Mouse (Mus musculus) forebrain, postnatal 0 days (tissue): ENCODE results near the gene Tedc2. TPM values are rescaled to one million over a fixed set of nuclear protein-coding genes. Genes with fewer than 3 reads are reported as not detected.

ENCODE experiments used
- ATAC-seq: fragments of 200-750 bp; cut with Nextera tagmentation; 2 replicates; pipeline ENCODE4 v1.8.0; 2017; ENCODE audit warnings: mild to moderate bottlenecking, moderate library complexity
- DNase-seq: peaks from one replicate; pipeline ENCODE4 v3.0.0-alpha.2; 2015
- H3K27ac ChIP-seq: fragments of 300-500 bp; sonication (generic); 2 replicates; pipeline ENCODE4 v1.5.1; 2014; ENCODE audit warnings: low read depth, mild to moderate bottlenecking, antibody characterized with exemption, low read length, moderate library complexity, mixed read lengths
- H3K27me3 ChIP-seq: fragments of 300-500 bp; sonication (generic); 2 replicates; pipeline ENCODE4 v1.6.1; 2014; ENCODE audit warnings: mild to moderate bottlenecking, low read length, mixed read lengths; ENCODE audit not compliant: insufficient read depth
- H3K36me3 ChIP-seq: fragments of 300-500 bp; sonication (generic); 2 replicates; pipeline ENCODE4 v1.6.1; 2014; ENCODE audit warnings: mild to moderate bottlenecking, moderate library complexity; ENCODE audit not compliant: insufficient read depth
- H3K4me1 ChIP-seq: fragments of 300-500 bp; sonication (generic); 2 replicates; pipeline ENCODE4 v1.6.1; 2014; ENCODE audit warnings: antibody characterized with exemption; ENCODE audit not compliant: insufficient read depth
- H3K4me2 ChIP-seq: fragments of 300-500 bp; sonication (generic); 2 replicates; pipeline ENCODE4 v1.6.1; 2014; ENCODE audit warnings: low read depth, mild to moderate bottlenecking, moderate library complexity
- H3K4me3 ChIP-seq: fragments of 300-500 bp; sonication (generic); 2 replicates; pipeline ENCODE4 v1.5.1; 2014; ENCODE audit warnings: low read depth, low read length, mixed read lengths
- H3K9ac ChIP-seq: fragments of 300-500 bp; sonication (generic); 2 replicates; pipeline ENCODE4 v1.6.1; 2014; ENCODE audit warnings: mild to moderate bottlenecking
- H3K9me3 ChIP-seq: fragments of 300-500 bp; sonication (generic); 2 replicates; pipeline ENCODE4 v1.6.1; 2016; ENCODE audit warnings: low read length
- CTCF ChIP-seq: sonication (generic); IDR thresholded peaks from 2 replicates; pipeline ENCODE4 v1.5.1; 2016; ENCODE audit warnings: antibody characterized with exemption, control low read depth, low read depth
- WGBS: fragments of 180-500 bp; shearing (Covaris S2); extraction: QIAGEN DNeasy Blood & Tissue Kit; methylation state at CpG from one replicate; pipeline ENCODE4 v1.1.7; 2014; 5-methylcytosine and 5-hydroxymethylcytosine counted together
- polyA plus RNA-seq: library from polyadenylated mRNA; unstranded; fragments of >200 nt; fragmentation: Nextera tagmentation; extraction: Ambion mirVana; gene quantifications from 2 replicates; pipeline ENCODE4 v1.2.1, GENCODE M21; 2015
- total RNA-seq: library from RNA; depleted of rRNA; stranded (reverse); fragments of >200 nt; gene quantifications from 2 replicates; pipeline ENCODE4 v1.2.3, GENCODE M21; 2014

The Tedc2 gene
- total and polyA plus RNA-seq, 2 experiments from 2014 or later, result 9.6 to 19.7 TPM

DNA sequence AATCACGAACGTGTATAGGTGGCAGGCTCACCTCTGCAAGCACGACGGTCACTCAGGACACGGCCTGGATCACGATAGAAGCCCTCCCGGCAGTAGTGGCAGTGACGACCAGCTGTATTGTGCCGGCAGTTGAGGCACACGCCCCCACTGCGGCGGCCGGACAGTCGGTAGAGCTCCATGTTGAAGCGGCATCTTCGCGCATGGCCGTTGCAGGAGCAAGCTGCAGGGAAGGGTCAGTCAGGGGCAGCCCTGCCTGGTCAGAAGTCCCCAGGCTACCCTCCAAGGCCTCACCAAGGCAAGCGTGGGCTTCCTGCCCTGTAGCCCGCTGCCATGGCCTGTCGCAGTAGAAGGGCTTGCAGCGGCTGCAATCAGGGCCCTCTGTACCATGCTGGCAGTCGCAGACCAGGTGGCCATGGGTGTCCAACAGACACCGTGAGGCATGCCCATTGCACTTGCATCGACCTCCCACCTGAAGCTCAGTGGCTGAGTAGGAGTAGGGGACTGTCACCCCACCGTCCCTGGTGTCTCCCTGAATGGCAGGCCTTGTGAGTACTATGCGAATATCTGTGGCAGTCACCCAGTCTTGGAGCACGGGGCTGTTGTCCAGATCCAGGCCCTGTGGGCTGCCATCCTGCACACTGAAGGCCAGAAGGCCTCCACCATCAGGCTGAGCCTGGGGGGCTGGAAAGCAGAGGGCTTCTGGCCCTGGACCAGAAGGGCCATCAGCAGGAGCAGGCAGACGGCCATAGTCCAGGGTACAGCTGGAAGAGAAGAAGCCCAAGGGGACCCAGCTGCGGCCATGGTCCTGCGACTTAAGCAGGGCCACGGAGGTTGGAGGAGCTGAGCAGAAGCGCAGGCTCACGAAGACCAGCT is 12.6 kb downstream of the Tedc2 start:
- ATAC-seq (no peak), DNase-seq (peak; percentile 11)
- no peaks in the 10 kb centered on the region for H3K36me3 ChIP-seq
- peaks cover 58% of the 10 kb centered on the region for H3K4me1 ChIP-seq
- WGBS, result 66% methylated on average over 34 of the region's 34 CpGs
- H3K27me3 ChIP-seq, result no peaks in the 10 kb centered on the region
- peak overlapping the region; percentile 97 for H3K4me2 ChIP-seq
- no peaks in the 10 kb centered on the region for H3K9me3 ChIP-seq
- H3K4me3 ChIP-seq, result peak overlapping the region; percentile 52
- H3K9ac ChIP-seq, result peak overlapping the region; percentile 81
- H3K27ac ChIP-seq, result no peak overlapping the region
- no peak for TF ChIP-seq CTCF

GRCm38 (mm10) chr17:24206451-24207351 is 13.9 kb downstream of the Tedc2 start:
- ATAC-seq (peak; percentile 49), DNase-seq (peak; percentile 84)
- Histone ChIP-seq H3K9ac (peak overlapping the region; percentile 79), H3K27me3 (no peaks in the 10 kb centered on the region), H3K4me3 (peak overlapping the region; percentile 65), H3K36me3 (no peaks in the 10 kb centered on the region), H3K9me3 (no peaks in the 10 kb centered on the region), H3K4me1 (peaks cover 55% of the 10 kb centered on the region), H3K4me2 (peak overlapping the region; percentile 97), H3K27ac (peak overlapping the region; percentile 76)
- TF ChIP-seq CTCF, result peak; percentile 39
- 7% methylated on average over 59 of the region's 62 CpGs for WGBS

DNA sequence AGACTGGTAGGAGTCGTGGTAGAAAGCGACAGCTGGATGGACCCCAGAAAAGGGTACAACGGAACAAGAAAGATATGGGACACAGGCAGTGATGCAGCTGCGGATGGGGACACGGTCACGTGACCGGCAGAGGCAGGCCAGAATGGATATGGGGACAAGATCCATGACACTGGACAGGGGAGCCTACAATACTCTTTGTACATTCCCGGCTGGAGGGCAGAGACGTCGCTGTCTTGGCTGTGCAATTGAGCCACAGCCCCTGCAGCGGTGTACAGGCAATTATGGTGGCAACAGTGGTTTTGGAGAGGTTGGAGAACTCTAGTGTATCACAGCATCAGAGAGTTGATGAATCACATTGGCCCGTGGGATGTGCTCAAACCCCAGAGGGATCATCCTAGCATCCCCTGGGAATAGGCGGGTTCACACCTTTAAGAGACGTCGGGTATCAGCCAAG is 14.7 kb downstream of the Tedc2 start:
- Histone ChIP-seq H3K4me1 (peaks cover 47% of the 10 kb centered on the region), H3K36me3 (no peaks in the 10 kb centered on the region), H3K4me3 (peak overlapping the region; percentile 65), H3K27me3 (no peaks in the 10 kb centered on the region), H3K9ac (peak overlapping the region; percentile 79), H3K4me2 (peak overlapping the region; percentile 97), H3K27ac (peak overlapping the region; percentile 76), H3K9me3 (no peaks in the 10 kb centered on the region)
- ATAC-seq (peak; percentile 8), DNase-seq (no peak)
- no peak for TF ChIP-seq CTCF
- 6% methylated on average over 15 of the region's 15 CpGs for WGBS

GRCm38 (mm10) chr17:24205284-24205888 is 15.3 kb downstream of the Tedc2 start, which contains the start of gene Tbc1d24:
Gene Tbc1d24, minus strand, starts transcription at chr17:24205562.
- no peaks in the 10 kb centered on the region for H3K9me3 ChIP-seq
- peak within 1 kb of the TSS; percentile 79 for H3K9ac ChIP-seq
- peak within 1 kb of the TSS; percentile 65 for H3K4me3 ChIP-seq
- H3K36me3 ChIP-seq, result no peaks in the 10 kb centered on the region
- peak; percentile 84 for ATAC-seq
- H3K4me2 ChIP-seq, result peak within 1 kb of the TSS; percentile 97
- WGBS, result under 1% methylated on average over 64 of the region's 65 CpGs
- H3K4me1 ChIP-seq, result peaks cover 45% of the 10 kb centered on the region
- DNase-seq, result peak; percentile 98
- H3K27ac ChIP-seq, result peak within 1 kb of the TSS; percentile 76
- TF ChIP-seq CTCF, result no peak
- no peaks in the 10 kb centered on the region for H3K27me3 ChIP-seq

DNA sequence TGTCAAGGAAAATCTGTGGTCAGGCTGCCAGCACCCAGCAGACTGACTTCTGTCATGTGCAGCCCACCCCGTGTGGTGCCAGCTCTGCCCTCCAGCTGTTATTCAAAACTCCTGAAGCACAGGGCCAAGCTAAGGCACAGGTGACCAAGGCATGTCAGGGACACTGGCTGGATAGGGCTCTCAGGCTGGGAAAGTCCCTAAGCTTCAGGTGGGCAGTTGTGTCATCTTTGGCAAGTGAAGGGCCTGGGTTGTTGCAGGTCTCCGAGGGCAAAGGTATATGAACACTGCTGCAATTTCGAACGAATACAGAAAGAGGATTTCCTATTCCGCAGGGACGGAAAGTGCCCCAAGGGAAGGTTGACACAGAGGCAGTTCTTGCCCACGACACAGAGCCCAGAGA is 15.8 kb downstream of the Tedc2 start:
- H3K27me3 ChIP-seq, result no peaks in the 10 kb centered on the region
- WGBS, result 5% methylated on average over 7 of the region's 7 CpGs
- no peak for ATAC-seq

More for the DNA sequence above, 15.8 kb downstream of the Tedc2 start:
- peaks cover 45% of the 10 kb centered on the region for H3K4me1 ChIP-seq
- peak overlapping the region; percentile 79 for H3K9ac ChIP-seq
- peak overlapping the region; percentile 76; the same call in 1 of the 2 replicates for H3K27ac ChIP-seq
- H3K9me3 ChIP-seq, result no peaks in the 10 kb centered on the region
- H3K4me2 ChIP-seq, result peak overlapping the region; percentile 97
- peak overlapping the region; percentile 65 for H3K4me3 ChIP-seq
- TF ChIP-seq CTCF, result no peak
- no peaks in the 10 kb centered on the region for H3K36me3 ChIP-seq
- no peak for DNase-seq
